ENCODE assay signal across 1 mouse cellular context in genomic region chr13:98872273-98872847, GRCm38 (mm10).
TF ChIP-seq lines count a peak whose summit lies in the region.

No protein-coding gene starts in this region.

TF ChIP-seq in MEL, 35 proteins besides CTCF, POLR2A, EP300 and RAD21 (continued from another document):
- TF ChIP-seq RCOR1 (IDR thresholded peaks at IDR 0.05; ENCODE audit: low read depth, low read length) (no peak), E2F4 (IDR thresholded peaks at IDR 0.05; ENCODE audit: borderline replicate concordance, low read depth, low read length) (no peak), ELF1 (IDR thresholded peaks at IDR 0.05; ENCODE audit: low read depth, low read length) (no peak)
